11 mouse cellular contexts compared by ENCODE assay signal in genomic region chr13:15624490-15625353, GRCm38 (mm10).
DNase-seq lines count a peak whose midpoint lies in the region; ATAC-seq and TF ChIP-seq lines count a peak whose summit lies in the region.
"Had no signal": no experiment of that assay in that cellular context is flagged by ENCODE, and none has a peak within 500 bp of the region (broad histone marks: within the 10 kb centered on the region; RNA-seq: fewer than 3 reads in every experiment).

No protein-coding gene starts in this region.

- H3K4me3 ChIP-seq in lung, embryonic 14.5 days (ENCODE audit: low read depth, low read length) = no peak overlapping the region
- H3K4me3 ChIP-seq in embryonic facial prominence, embryonic 11.5 days (ENCODE audit: low read depth, low read length) = no peak overlapping the region
- H3K4me3 ChIP-seq in hindbrain, embryonic 16.5 days (ENCODE audit: low read length) = no peak overlapping the region
- no peak overlapping the region for H3K4me3 ChIP-seq in neural tube, embryonic 14.5 days (ENCODE audit: low read depth, low read length)

- WGBS in lung, embryonic 14.5 days = 22% methylated on average over 8 of the region's 8 CpGs
- WGBS in embryonic facial prominence, embryonic 11.5 days = 24% methylated on average over 8 of the region's 8 CpGs
- WGBS in hindbrain, embryonic 16.5 days = 16% methylated on average over 8 of the region's 8 CpGs
- WGBS in neural tube, embryonic 14.5 days = 11% methylated on average over 8 of the region's 8 CpGs

- H3K36me3 ChIP-seq in lung, embryonic 14.5 days (ENCODE audit: insufficient read depth) = no peaks in the 10 kb centered on the region
- no peaks in the 10 kb centered on the region for H3K36me3 ChIP-seq in embryonic facial prominence, embryonic 11.5 days (replicated peaks; ENCODE audit: control insufficient read depth, insufficient read depth, low read depth, low read length)
- H3K36me3 ChIP-seq in hindbrain, embryonic 16.5 days (ENCODE audit: control insufficient read depth, insufficient read depth, low read length) = no peaks in the 10 kb centered on the region
- H3K36me3 ChIP-seq in neural tube, embryonic 14.5 days (ENCODE audit: control insufficient read depth, insufficient read depth, low read length) = no peaks in the 10 kb centered on the region

- DNase-seq in lung, embryonic 14.5 days = peak; percentile 78
- no peak for DNase-seq in lung, postnatal 14 days
- DNase-seq in embryonic facial prominence, embryonic 11.5 days (ENCODE audit: low spot score) = peak; percentile 50
- DNase-seq in B cell, adult 2 months = no peak
- DNase-seq in adrenal gland, postnatal 4 days (ENCODE audit: low spot score in 2 of 2) = no peak
- DNase-seq: heart, postnatal 36 days; left cerebral cortex, postnatal 4 days; thymus, adult 18-20 months had no signal

- peak overlapping the region; percentile 23; the same call in 1 of the 2 replicates for H3K4me2 ChIP-seq in lung, embryonic 14.5 days
- H3K4me2 ChIP-seq in embryonic facial prominence, embryonic 11.5 days (ENCODE audit: low read depth, low read length) = no peak overlapping the region
- no peak overlapping the region for H3K4me2 ChIP-seq in hindbrain, embryonic 16.5 days (ENCODE audit: low read length)
- H3K4me2 ChIP-seq in neural tube, embryonic 14.5 days (ENCODE audit: low read depth, low read length) = no peak overlapping the region

- no peak overlapping the region for H3K9ac ChIP-seq in lung, embryonic 14.5 days
- no peak overlapping the region for H3K9ac ChIP-seq in embryonic facial prominence, embryonic 11.5 days (replicated peaks; ENCODE audit: low read length)
- H3K9ac ChIP-seq in hindbrain, embryonic 16.5 days (ENCODE audit: low read depth, low read length) = no peak overlapping the region
- H3K9ac ChIP-seq in neural tube, embryonic 14.5 days (replicated peaks; ENCODE audit: low read depth, low read length) = no peak overlapping the region

- TF ChIP-seq CTCF in lung, embryonic 14.5 days (IDR thresholded peaks at IDR 0.05; ENCODE audit: low read depth) = no peak

- H3K27me3 ChIP-seq in lung, embryonic 14.5 days (ENCODE audit: insufficient read depth, low read length) = no peaks in the 10 kb centered on the region
- H3K27me3 ChIP-seq in embryonic facial prominence, embryonic 11.5 days (ENCODE audit: control insufficient read depth, insufficient read depth, low read length) = no peaks in the 10 kb centered on the region
- no peaks in the 10 kb centered on the region for H3K27me3 ChIP-seq in hindbrain, embryonic 16.5 days (replicated peaks; ENCODE audit: control insufficient read depth, insufficient read depth, low read length)
- H3K27me3 ChIP-seq in neural tube, embryonic 14.5 days (ENCODE audit: control insufficient read depth, insufficient read depth, low read length) = no peaks in the 10 kb centered on the region

- H3K9me3 ChIP-seq in lung, embryonic 14.5 days (ENCODE audit: low read depth, low read length) = no peaks in the 10 kb centered on the region
- no peaks in the 10 kb centered on the region for H3K9me3 ChIP-seq in embryonic facial prominence, embryonic 11.5 days (replicated peaks; ENCODE audit: control insufficient read depth, low read length)
- H3K9me3 ChIP-seq in hindbrain, embryonic 16.5 days (ENCODE audit: control insufficient read depth, low read length) = no peaks in the 10 kb centered on the region
- no peaks in the 10 kb centered on the region for H3K9me3 ChIP-seq in neural tube, embryonic 14.5 days (ENCODE audit: control insufficient read depth, low read length)

- H3K27ac ChIP-seq in lung, embryonic 14.5 days (ENCODE audit: low read depth) = peak overlapping the region; percentile 70; the same call in 1 of the 2 replicates
- H3K27ac ChIP-seq in embryonic facial prominence, embryonic 11.5 days (replicated peaks; ENCODE audit: low read depth, low read length) = no peak overlapping the region
- H3K27ac ChIP-seq in hindbrain, embryonic 16.5 days (ENCODE audit: low read depth, low read length) = 0 out of 2 replicates have a peak overlapping the region, but pooled peaks have one; percentile 12
- H3K27ac ChIP-seq in neural tube, embryonic 14.5 days (ENCODE audit: low read depth, low read length) = no peak overlapping the region

- peaks cover 8% of the 10 kb centered on the region for H3K4me1 ChIP-seq in lung, embryonic 14.5 days (ENCODE audit: insufficient read depth)
- peaks cover 5% of the 10 kb centered on the region; the same call in 1 of the 2 replicates for H3K4me1 ChIP-seq in embryonic facial prominence, embryonic 11.5 days (ENCODE audit: control insufficient read depth, insufficient read depth, low read length)
- peaks cover 17% of the 10 kb centered on the region for H3K4me1 ChIP-seq in hindbrain, embryonic 16.5 days (ENCODE audit: control insufficient read depth, insufficient read depth, low read depth, low read length)
- peaks cover 5% of the 10 kb centered on the region; the same call in 1 of the 2 replicates for H3K4me1 ChIP-seq in neural tube, embryonic 14.5 days (ENCODE audit: control insufficient read depth, insufficient read depth, low read length)

- peak; percentile 90 for ATAC-seq in lung, embryonic 14.5 days (ENCODE audit: insufficient read depth)
- ATAC-seq in embryonic facial prominence, embryonic 11.5 days (replicated peaks; ENCODE audit: insufficient number of reproducible peaks, low FRiP score, low TSS enrichment, low read depth) = no peak
- ATAC-seq in hindbrain, embryonic 16.5 days = peak; percentile 80
- peak; percentile 64; the same call in 1 of the 2 replicates for ATAC-seq in neural tube, embryonic 14.5 days (ENCODE audit: low read depth)
- ATAC-seq in granulocyte monocyte progenitor cell, adult 5-6 weeks (replicated peaks; ENCODE audit: poor library complexity, severe bottlenecking) = no peak

Comparison
In these comparisons a context has a peak if more than half of its experiments do, and no peak if none do; other contexts are left out.
1. DNase-seq: peak in lung, embryonic 14.5 days (single experiment) and embryonic facial prominence, embryonic 11.5 days (single experiment); none in lung, postnatal 14 days (single experiment), B cell, adult 2 months (0 of 2) and adrenal gland, postnatal 4 days (0 of 2).
2. ATAC-seq: peak in lung, embryonic 14.5 days (single experiment), hindbrain, embryonic 16.5 days (single experiment) and neural tube, embryonic 14.5 days (single experiment); none in embryonic facial prominence, embryonic 11.5 days (single experiment) and granulocyte monocyte progenitor cell, adult 5-6 weeks (single experiment).
3. H3K27ac ChIP-seq: peak in lung, embryonic 14.5 days (single experiment) and hindbrain, embryonic 16.5 days (single experiment); none in embryonic facial prominence, embryonic 11.5 days (single experiment) and neural tube, embryonic 14.5 days (single experiment).